Mouse (Mus musculus) MEL (cell line): ENCODE data around the gene Myo18b.

Experiments used
- CTCF ChIP-seq, 3 experiments: IDR thresholded peaks in 2 of 3; conservative IDR thresholded peaks in 1 of 3; 2 replicates each; pipeline ENCODE4 v1.5.1; 2011 to 2012; ENCODE audit warnings: low read length in 3 of 3, low read depth in 2 of 3, mild to moderate bottlenecking in 2 of 3, improper control_type of control experiment in 1 of 3, inconsistent platforms in 1 of 3, mixed read lengths in 1 of 3, moderate library complexity in 1 of 3; ENCODE audit not compliant: control insufficient read depth in 1 of 3, insufficient read depth in 1 of 3, poor library complexity in 1 of 3, severe bottlenecking in 1 of 3
- E2F4 ChIP-seq: IDR thresholded peaks from 2 replicates; pipeline ENCODE4 v1.6.1; 2011; ENCODE audit warnings: low read depth, low read length, improper control_type of control experiment, borderline replicate concordance
- EP300 ChIP-seq, 2 experiments: IDR thresholded peaks; 2 replicates each; pipeline ENCODE4 v1.6.1; 2011; ENCODE audit warnings: improper control_type of control experiment in 2 of 2, low read length in 2 of 2, low read depth in 1 of 2, mild to moderate bottlenecking in 1 of 2
- TCF12 ChIP-seq: IDR thresholded peaks from 2 replicates; pipeline ENCODE4 v1.6.1; 2014; ENCODE audit warnings: low read depth, mild to moderate bottlenecking, inconsistent platforms, low read length, improper control_type of control experiment, moderate library complexity

DNA sequence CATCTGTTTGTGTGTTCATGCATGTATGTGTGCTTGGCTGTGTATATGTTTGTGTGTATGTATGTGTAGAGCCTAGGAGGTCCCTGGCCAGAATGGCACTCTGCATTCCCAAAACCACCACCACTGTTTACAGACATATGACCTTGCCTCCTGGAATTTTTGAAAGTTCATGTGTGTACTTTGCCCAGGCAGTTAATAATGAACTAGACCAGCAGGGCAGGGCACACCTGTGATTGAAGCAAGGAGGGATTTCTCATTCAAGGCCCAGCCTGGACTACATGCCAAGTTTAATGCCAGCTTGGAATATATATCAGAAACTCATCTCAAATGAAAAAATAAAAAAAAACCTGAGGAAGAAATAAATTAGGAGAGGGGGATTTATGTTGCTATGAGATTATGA lies 25.8 kb upstream of the Myo18b start:
- no peak for TF ChIP-seq EP300 (IDR thresholded peaks at IDR 0.05; ENCODE audit: low read depth in 1 of 2, low read length in 2 of 2)
- TF ChIP-seq TCF12: no peak
- no peak for TF ChIP-seq E2F4
- TF ChIP-seq CTCF (IDR thresholded peaks at IDR 0.05 in 2 of 3, conservative IDR thresholded peaks at IDR 0.05 in 1 of 3; ENCODE audit: control insufficient read depth in 1 of 3, insufficient read depth in 1 of 3, low read depth in 2 of 3, low read length in 3 of 3, poor library complexity in 1 of 3, severe bottlenecking in 1 of 3): no peak
